Mouse (Mus musculus): Measurements from ENCODE around the gene Kif5a. TPM values are rescaled to one million over a fixed set of nuclear protein-coding genes. Genes with fewer than 3 reads are reported as not detected.

Kif5a gene
- polyA plus RNA-seq, 1 experiment from 2014 or later: 0.76 TPM

DNA sequence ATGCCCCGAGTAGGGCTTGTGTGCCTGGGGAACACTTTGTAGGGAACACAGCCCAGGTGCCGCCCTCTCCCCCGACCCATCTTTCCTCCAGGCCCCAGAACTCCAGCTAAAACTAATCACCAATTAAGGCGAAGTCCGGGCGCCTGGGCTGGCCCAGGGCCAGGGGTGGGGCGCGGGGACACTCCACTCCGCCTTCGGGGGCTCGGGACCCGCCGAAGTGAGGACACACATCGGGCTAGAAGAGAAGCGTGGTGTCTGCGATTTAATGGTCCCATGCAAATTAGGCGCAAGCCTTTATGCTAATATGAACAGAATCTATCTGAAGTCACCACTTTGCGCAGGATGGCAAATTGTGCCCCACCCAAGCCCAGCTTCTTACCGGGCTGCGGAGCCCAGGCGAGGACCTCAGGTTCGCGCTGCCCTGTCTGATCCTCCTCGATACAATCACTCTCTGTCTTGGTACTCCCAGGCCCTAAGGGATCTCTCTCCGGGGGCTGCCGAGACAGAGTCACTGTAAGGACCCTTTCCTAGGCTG, 74.0 kb downstream of the Kif5a start:
- WGBS: 0% methylated on average over 25 of the region's 26 CpGs
- peaks cover 18% of the 10 kb centered on the region for H3K36me3 ChIP-seq (ENCODE audit: insufficient read depth, low read length)
- peak overlapping the region; percentile 69 for H3K4me3 ChIP-seq (ENCODE audit: low read length)
- peak overlapping the region; percentile 80 for H3K9ac ChIP-seq (replicated peaks; ENCODE audit: low read length)
- peak overlapping the region; percentile 96 for H3K4me2 ChIP-seq (replicated peaks; ENCODE audit: low read depth, low read length)
- no peaks in the 10 kb centered on the region for H3K27me3 ChIP-seq (ENCODE audit: insufficient read depth, low read length)
- ATAC-seq (ENCODE audit: low FRiP score, low TSS enrichment): peak; percentile 7
- H3K4me1 ChIP-seq (ENCODE audit: insufficient read depth, low read length): peaks cover 42% of the 10 kb centered on the region
- H3K27ac ChIP-seq (ENCODE audit: low read length): peak overlapping the region; percentile 93
- no peaks in the 10 kb centered on the region for H3K9me3 ChIP-seq (ENCODE audit: low read length)

DNA sequence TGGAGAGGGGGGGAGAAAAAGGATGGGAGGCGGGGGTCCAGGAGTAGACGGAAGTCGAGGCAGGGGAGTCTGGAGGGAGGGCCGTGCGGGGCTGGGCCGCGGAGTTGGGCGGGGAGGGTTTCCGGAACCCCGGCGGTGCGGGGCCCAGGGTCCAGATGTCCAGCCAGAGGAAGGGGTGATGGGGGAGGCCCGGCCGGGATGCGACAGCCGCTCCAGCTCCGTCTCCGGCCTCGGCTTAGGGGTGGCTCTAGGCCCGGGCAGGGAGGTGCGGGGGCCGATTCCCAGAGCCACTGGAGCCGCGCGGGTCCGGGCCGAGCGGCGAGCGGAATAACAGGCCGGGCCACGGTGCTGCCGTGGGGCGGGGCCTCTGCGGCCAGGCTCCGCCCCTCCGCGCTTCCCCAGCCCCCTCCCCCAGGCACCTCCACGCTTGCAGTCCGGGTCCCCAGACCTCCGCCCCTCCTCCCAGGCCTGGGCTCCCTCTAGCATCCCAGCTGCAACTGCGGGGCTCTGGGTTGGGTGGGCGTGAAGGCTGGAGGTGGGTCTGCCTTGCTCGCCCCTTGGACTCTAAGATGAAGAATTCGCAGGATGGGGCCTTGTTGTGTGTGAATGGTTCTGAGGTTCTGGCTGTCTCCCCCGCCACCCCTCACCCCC, 74.6 kb downstream of the Kif5a start:
- Histone ChIP-seq H3K9ac (replicated peaks; ENCODE audit: low read length) (peak overlapping the region; percentile 80), H3K4me2 (replicated peaks; ENCODE audit: low read depth, low read length) (peak overlapping the region; percentile 96), H3K4me1 (ENCODE audit: insufficient read depth, low read length) (peaks cover 40% of the 10 kb centered on the region), H3K27me3 (ENCODE audit: insufficient read depth, low read length) (no peaks in the 10 kb centered on the region), H3K36me3 (ENCODE audit: insufficient read depth, low read length) (peaks cover 18% of the 10 kb centered on the region), H3K4me3 (ENCODE audit: low read length) (peak overlapping the region; percentile 69), H3K9me3 (ENCODE audit: low read length) (no peaks in the 10 kb centered on the region), H3K27ac (ENCODE audit: low read length) (peak overlapping the region; percentile 93)
- WGBS: under 1% methylated on average over 37 of the region's 46 CpGs
- ATAC-seq (ENCODE audit: low FRiP score, low TSS enrichment): peak; percentile 85

- Histone ChIP-seq H3K4me2 (replicated peaks; ENCODE audit: low read depth, low read length) (peak overlapping the region; percentile 96), H3K4me1 (ENCODE audit: insufficient read depth, low read length) (peaks cover 40% of the 10 kb centered on the region), H3K27ac (ENCODE audit: low read length) (peak overlapping the region; percentile 93), H3K9ac (replicated peaks; ENCODE audit: low read length) (peak overlapping the region; percentile 80), H3K27me3 (ENCODE audit: insufficient read depth, low read length) (peaks cover 2% of the 10 kb centered on the region; the same call in 1 of the 2 replicates), H3K36me3 (ENCODE audit: insufficient read depth, low read length) (peaks cover 19% of the 10 kb centered on the region), H3K4me3 (ENCODE audit: low read length) (peak overlapping the region; percentile 69), H3K9me3 (ENCODE audit: low read length) (no peaks in the 10 kb centered on the region)
- ATAC-seq (ENCODE audit: low FRiP score, low TSS enrichment): no peak
- WGBS: 3% methylated on average over 16 of the region's 21 CpGs
These were observed 75.1 kb downstream of the Kif5a start for GRCm38 (mm10) chr10:127188079-127188453.

- Histone ChIP-seq H3K4me2 (replicated peaks; ENCODE audit: low read depth, low read length) (peak overlapping the region; percentile 96), H3K27me3 (ENCODE audit: insufficient read depth, low read length) (peaks cover 4% of the 10 kb centered on the region; the same call in 1 of the 2 replicates), H3K9me3 (ENCODE audit: low read length) (no peaks in the 10 kb centered on the region), H3K4me1 (ENCODE audit: insufficient read depth, low read length) (peaks cover 40% of the 10 kb centered on the region), H3K4me3 (ENCODE audit: low read length) (peak overlapping the region; percentile 69), H3K9ac (replicated peaks; ENCODE audit: low read length) (peak overlapping the region; percentile 80), H3K36me3 (ENCODE audit: insufficient read depth, low read length) (peaks cover 19% of the 10 kb centered on the region), H3K27ac (ENCODE audit: low read length) (peak overlapping the region; percentile 93; the same call in 1 of the 2 replicates)
- 31% methylated on average over 10 of the region's 10 CpGs for WGBS
- no peak for ATAC-seq (ENCODE audit: low FRiP score, low TSS enrichment)
These were observed 75.6 kb downstream of the Kif5a start for GRCm38 (mm10) chr10:127187371-127188078.

DNA sequence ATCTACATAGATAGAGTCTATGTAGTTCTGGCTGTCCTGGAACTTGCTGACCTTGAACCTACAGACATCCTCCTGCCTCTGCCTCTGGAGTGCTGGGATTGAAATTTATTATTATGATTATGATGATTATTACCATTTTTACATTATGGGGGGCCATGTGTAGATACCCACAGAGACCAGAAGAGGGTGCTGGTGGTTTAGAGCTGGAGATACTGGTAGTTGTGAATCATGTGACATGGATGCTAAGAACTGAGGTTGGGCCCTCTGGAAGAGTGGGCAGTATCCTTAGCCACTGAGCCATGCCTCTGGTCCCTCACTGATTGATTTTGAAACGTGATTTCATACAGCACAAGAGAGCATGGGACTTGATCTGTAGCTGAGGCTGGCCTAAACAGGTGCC, 76.7 kb downstream of the Kif5a start:
- Histone ChIP-seq H3K9me3 (ENCODE audit: low read length) (no peaks in the 10 kb centered on the region), H3K4me3 (ENCODE audit: low read length) (no peak overlapping the region), H3K27me3 (ENCODE audit: insufficient read depth, low read length) (peaks cover 5% of the 10 kb centered on the region), H3K4me2 (replicated peaks; ENCODE audit: low read depth, low read length) (no peak overlapping the region), H3K36me3 (ENCODE audit: insufficient read depth, low read length) (peaks cover 14% of the 10 kb centered on the region), H3K27ac (ENCODE audit: low read length) (no peak overlapping the region), H3K4me1 (ENCODE audit: insufficient read depth, low read length) (peaks cover 40% of the 10 kb centered on the region), H3K9ac (replicated peaks; ENCODE audit: low read length) (no peak overlapping the region)
- ATAC-seq (ENCODE audit: low FRiP score, low TSS enrichment): no peak
- 77% methylated on average over 1 of the region's 1 CpGs for WGBS

- Histone ChIP-seq H3K4me3 (ENCODE audit: low read length) (no peak overlapping the region), H3K4me2 (replicated peaks; ENCODE audit: low read depth, low read length) (no peak overlapping the region), H3K4me1 (ENCODE audit: insufficient read depth, low read length) (peaks cover 32% of the 10 kb centered on the region), H3K27me3 (ENCODE audit: insufficient read depth, low read length) (peaks cover 14% of the 10 kb centered on the region), H3K9ac (replicated peaks; ENCODE audit: low read length) (no peak overlapping the region), H3K36me3 (ENCODE audit: insufficient read depth, low read length) (peaks cover 8% of the 10 kb centered on the region), H3K27ac (ENCODE audit: low read length) (no peak overlapping the region), H3K9me3 (ENCODE audit: low read length) (no peaks in the 10 kb centered on the region)
- no peak for ATAC-seq (ENCODE audit: low FRiP score, low TSS enrichment)
- WGBS: 86% methylated on average over 15 of the region's 15 CpGs
These were observed 77.6 kb downstream of the Kif5a start for GRCm38 (mm10) chr10:127185506-127185905.

GRCm38 (mm10) chr10:127185101-127185500, 78.0 kb downstream of the Kif5a start:
- H3K4me1 ChIP-seq (ENCODE audit: insufficient read depth, low read length): peaks cover 32% of the 10 kb centered on the region
- no peak overlapping the region for H3K27ac ChIP-seq (ENCODE audit: low read length)
- no peaks in the 10 kb centered on the region for H3K9me3 ChIP-seq (ENCODE audit: low read length)
- H3K27me3 ChIP-seq (ENCODE audit: insufficient read depth, low read length): peaks cover 17% of the 10 kb centered on the region
- 73% methylated on average over 9 of the region's 9 CpGs for WGBS
- H3K36me3 ChIP-seq (ENCODE audit: insufficient read depth, low read length): peaks cover 8% of the 10 kb centered on the region
- H3K4me3 ChIP-seq (ENCODE audit: low read length): no peak overlapping the region
- no peak for ATAC-seq (ENCODE audit: low FRiP score, low TSS enrichment)
- H3K9ac ChIP-seq (replicated peaks; ENCODE audit: low read length): no peak overlapping the region
- H3K4me2 ChIP-seq (replicated peaks; ENCODE audit: low read depth, low read length): no peak overlapping the region

DNA sequence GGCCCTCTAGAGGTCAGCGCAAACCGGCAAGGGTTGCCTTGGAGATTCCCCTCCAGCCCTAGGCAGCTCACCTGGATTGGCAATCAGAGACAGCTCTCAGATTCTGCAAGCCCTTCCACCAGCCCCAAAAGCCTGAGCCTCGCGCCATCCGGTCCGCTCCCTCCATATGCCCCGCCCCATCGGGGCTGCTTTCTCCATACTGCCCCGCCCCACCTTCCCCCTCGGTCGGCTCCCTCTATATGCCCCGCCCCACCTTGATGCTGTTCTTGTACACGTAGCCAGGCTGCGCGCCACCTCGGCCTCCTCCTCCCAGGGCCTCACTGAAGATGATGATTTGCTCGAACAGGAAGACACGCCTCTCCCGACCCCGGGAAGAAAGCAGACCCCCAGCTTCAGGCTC, 79.4 kb downstream of the Kif5a start:
- Histone ChIP-seq H3K4me1 (ENCODE audit: insufficient read depth, low read length) (peaks cover 31% of the 10 kb centered on the region), H3K9me3 (ENCODE audit: low read length) (no peaks in the 10 kb centered on the region), H3K27ac (ENCODE audit: low read length) (no peak overlapping the region), H3K36me3 (ENCODE audit: insufficient read depth, low read length) (peaks cover 8% of the 10 kb centered on the region), H3K4me3 (ENCODE audit: low read length) (no peak overlapping the region; the same call in 1 of the 2 replicates), H3K4me2 (replicated peaks; ENCODE audit: low read depth, low read length) (peak overlapping the region; percentile 3), H3K9ac (replicated peaks; ENCODE audit: low read length) (no peak overlapping the region), H3K27me3 (ENCODE audit: insufficient read depth, low read length) (peaks cover 31% of the 10 kb centered on the region)
- ATAC-seq (ENCODE audit: low FRiP score, low TSS enrichment): no peak
- 19% methylated on average over 20 of the region's 20 CpGs for WGBS

DNA sequence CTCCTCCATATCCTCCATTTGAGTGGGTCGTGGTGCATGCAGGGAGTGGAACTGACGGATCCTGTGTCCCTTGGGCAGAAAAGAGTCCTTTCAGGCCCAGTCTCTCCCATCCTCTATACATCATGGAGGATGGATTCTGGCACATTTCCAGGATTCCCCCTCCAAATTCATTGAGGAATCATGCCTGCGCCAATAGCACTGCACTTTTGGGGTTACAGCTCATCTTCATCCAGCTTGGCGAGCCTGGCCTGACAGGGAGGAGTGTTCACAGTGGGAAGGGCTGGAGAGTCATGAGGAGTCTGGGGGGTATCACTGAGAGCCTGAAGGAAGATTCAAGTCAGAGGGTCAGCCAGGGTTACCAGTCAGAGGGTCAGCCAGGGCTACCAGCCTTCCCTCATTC, 80.5 kb downstream of the Kif5a start:
- 82% methylated on average over 4 of the region's 4 CpGs for WGBS
- Histone ChIP-seq H3K4me1 (ENCODE audit: insufficient read depth, low read length) (peaks cover 33% of the 10 kb centered on the region), H3K4me2 (replicated peaks; ENCODE audit: low read depth, low read length) (no peak overlapping the region), H3K27ac (ENCODE audit: low read length) (no peak overlapping the region), H3K9ac (replicated peaks; ENCODE audit: low read length) (no peak overlapping the region), H3K36me3 (ENCODE audit: insufficient read depth, low read length) (peaks cover 8% of the 10 kb centered on the region), H3K27me3 (ENCODE audit: insufficient read depth, low read length) (peaks cover 41% of the 10 kb centered on the region), H3K9me3 (ENCODE audit: low read length) (no peaks in the 10 kb centered on the region), H3K4me3 (ENCODE audit: low read length) (no peak overlapping the region)
- ATAC-seq (ENCODE audit: low FRiP score, low TSS enrichment): no peak

DNA sequence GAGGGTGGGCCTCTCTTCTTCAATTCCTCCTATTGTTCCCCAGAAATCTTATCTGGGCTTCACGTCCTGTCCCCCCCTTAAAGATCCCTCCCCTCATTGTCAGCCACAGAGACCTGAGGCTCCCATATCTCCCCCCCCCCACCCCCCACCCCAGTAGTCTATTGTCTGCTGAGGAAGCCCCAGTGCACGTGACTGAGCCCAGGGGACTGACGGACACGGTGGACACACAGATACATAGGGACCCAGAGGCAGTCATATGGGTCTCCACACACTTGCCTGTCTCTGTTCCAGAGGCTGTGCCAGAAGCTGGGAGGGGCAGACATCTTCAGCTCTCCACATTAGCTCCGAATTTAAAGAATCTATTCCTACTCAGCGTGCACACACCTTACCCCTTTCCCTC, 81.6 kb downstream of the Kif5a start:
- no peak overlapping the region for H3K4me2 ChIP-seq (replicated peaks; ENCODE audit: low read depth, low read length)
- H3K9me3 ChIP-seq (ENCODE audit: low read length): no peaks in the 10 kb centered on the region
- peaks cover 35% of the 10 kb centered on the region for H3K4me1 ChIP-seq (ENCODE audit: insufficient read depth, low read length)
- 72% methylated on average over 6 of the region's 6 CpGs for WGBS
- H3K4me3 ChIP-seq (ENCODE audit: low read length): no peak overlapping the region
- no peak overlapping the region for H3K9ac ChIP-seq (replicated peaks; ENCODE audit: low read length)
- H3K27ac ChIP-seq (ENCODE audit: low read length): no peak overlapping the region
- H3K36me3 ChIP-seq (ENCODE audit: insufficient read depth, low read length): peaks cover 4% of the 10 kb centered on the region
- H3K27me3 ChIP-seq (ENCODE audit: insufficient read depth, low read length): peaks cover 46% of the 10 kb centered on the region
- ATAC-seq (ENCODE audit: low FRiP score, low TSS enrichment): no peak

Measured in kidney, embryonic 16.5 days (tissue).